ENCODE assay signal across 8 mouse cellular contexts in genomic region chr4:116993672-116994621, GRCm38 (mm10). TPM values are rescaled to one million over a fixed set of nuclear protein-coding genes. Genes with fewer than 3 reads are reported as not detected.
DNase-seq lines count a peak whose midpoint lies in the region; ATAC-seq lines count a peak whose summit lies in the region.

Gene Urod (minus strand): TSS chr4:116994413.

- H3K9ac ChIP-seq in heart, embryonic 14.5 days (ENCODE audit: low read length), result peak within 1 kb of the TSS; percentile 87
- peak within 1 kb of the TSS; percentile 97 for H3K9ac ChIP-seq in liver, embryonic 13.5 days
- peak within 1 kb of the TSS; percentile 77 for H3K9ac ChIP-seq in stomach, embryonic 16.5 days (ENCODE audit: low read length)

- no peak within 1 kb of the TSS; the same call in 1 of the 2 replicates for H3K27ac ChIP-seq in brown adipose tissue, adult 24 weeks (replicated peaks; ENCODE audit: low read depth, low read length)
- peak within 1 kb of the TSS in 1 of 2 experiments; percentile 80; a peak in 2 of 4 replicates for H3K27ac ChIP-seq in heart, embryonic 14.5 days (replicated peaks in 1 of 2; ENCODE audit: control insufficient read depth in 1 of 2, insufficient read depth in 1 of 2, low read depth in 2 of 2, low read length in 2 of 2)
- peak within 1 kb of the TSS; percentile 99 for H3K27ac ChIP-seq in liver, embryonic 13.5 days
- peak within 1 kb of the TSS; percentile 44 for H3K27ac ChIP-seq in stomach, embryonic 16.5 days (ENCODE audit: low read length)

- H3K4me1 ChIP-seq in brown adipose tissue, adult 24 weeks (ENCODE audit: control insufficient read depth, insufficient read depth, insufficient read length, low read length), result peaks cover 4% of the 10 kb centered on the region; the same call in 1 of the 2 replicates
- H3K4me1 ChIP-seq in heart, embryonic 14.5 days (ENCODE audit: control insufficient read depth in 2 of 2, insufficient read depth in 2 of 2, low read length in 2 of 2), result peaks cover 6 to 21% of the 10 kb centered on the region in 2 experiments
- peaks cover 57% of the 10 kb centered on the region for H3K4me1 ChIP-seq in liver, embryonic 13.5 days (replicated peaks)
- H3K4me1 ChIP-seq in stomach, embryonic 16.5 days (ENCODE audit: control insufficient read depth, insufficient read depth, low read length), result peaks cover 19% of the 10 kb centered on the region

- WGBS in heart, embryonic 14.5 days, result under 1% methylated on average over 38 of the region's 38 CpGs
- WGBS in liver, embryonic 13.5 days (ENCODE audit: insufficient replicate concordance), result under 1% methylated on average over 38 of the region's 38 CpGs
- under 1% methylated on average over 38 of the region's 38 CpGs for WGBS in stomach, embryonic 16.5 days

- peak; percentile 92 for ATAC-seq in heart, embryonic 14.5 days (ENCODE audit: insufficient number of reproducible peaks, insufficient read depth, low FRiP score, low read depth)
- peak; percentile 91 for ATAC-seq in liver, embryonic 13.5 days (ENCODE audit: low read depth)
- ATAC-seq in stomach, embryonic 16.5 days (ENCODE audit: insufficient read depth, low FRiP score), result peak; percentile 97

- H3K27me3 ChIP-seq in heart, embryonic 14.5 days (ENCODE audit: control insufficient read depth, insufficient read depth, low read length), result no peaks in the 10 kb centered on the region
- no peaks in the 10 kb centered on the region for H3K27me3 ChIP-seq in liver, embryonic 13.5 days
- H3K27me3 ChIP-seq in stomach, embryonic 16.5 days (ENCODE audit: control insufficient read depth, insufficient read depth, low read length), result no peaks in the 10 kb centered on the region

- DNase-seq in CD4-positive, CD25-positive, alpha-beta regulatory T cell, adult 2 months (ENCODE audit: low read depth, low spot score), result peak; percentile 96
- DNase-seq in fibroblast of lung, adult 2 months (ENCODE audit: low read depth), result peak; percentile 69
- peak; percentile 97 for DNase-seq in kidney, postnatal 14 days
- peak; percentile 94 for DNase-seq in liver, embryonic 13.5 days
- DNase-seq in neural tube, embryonic 10.5 days (ENCODE audit: extremely low spot score, low spot score), result peak; percentile 93

- H3K36me3 ChIP-seq in heart, embryonic 14.5 days (ENCODE audit: control insufficient read depth, insufficient read depth, low read length), result peaks cover 26% of the 10 kb centered on the region
- peaks cover 52% of the 10 kb centered on the region for H3K36me3 ChIP-seq in liver, embryonic 13.5 days
- no peaks in the 10 kb centered on the region for H3K36me3 ChIP-seq in stomach, embryonic 16.5 days (ENCODE audit: control insufficient read depth, insufficient read depth, low read length)

- H3K4me3 ChIP-seq in brown adipose tissue, adult 24 weeks (ENCODE audit: insufficient read depth, low read depth, low read length), result peak within 1 kb of the TSS; percentile 89
- H3K4me3 ChIP-seq in heart, embryonic 14.5 days (ENCODE audit: control insufficient read depth in 1 of 2, insufficient read depth in 1 of 2, low read depth in 1 of 2, low read length in 2 of 2), result peak within 1 kb of the TSS; percentile 90 to 94
- H3K4me3 ChIP-seq in liver, embryonic 13.5 days (replicated peaks), result peak within 1 kb of the TSS; percentile 99
- H3K4me3 ChIP-seq in stomach, embryonic 16.5 days (replicated peaks; ENCODE audit: low read length), result peak within 1 kb of the TSS; percentile 68

- H3K9me3 ChIP-seq in heart, embryonic 14.5 days (ENCODE audit: control insufficient read depth, low read length), result no peaks in the 10 kb centered on the region
- no peaks in the 10 kb centered on the region for H3K9me3 ChIP-seq in liver, embryonic 13.5 days (replicated peaks)
- no peaks in the 10 kb centered on the region for H3K9me3 ChIP-seq in stomach, embryonic 16.5 days (replicated peaks; ENCODE audit: control insufficient read depth, low read length)

- peak within 1 kb of the TSS; percentile 88 for H3K4me2 ChIP-seq in heart, embryonic 14.5 days (ENCODE audit: low read length)
- peak within 1 kb of the TSS; percentile 92 for H3K4me2 ChIP-seq in liver, embryonic 13.5 days
- peak within 1 kb of the TSS; percentile 96 for H3K4me2 ChIP-seq in stomach, embryonic 16.5 days (ENCODE audit: low read depth, low read length)

RNA-seq across cellular contexts. Expression of gene Urod, which starts in this region (rescaled TPM):
- polyA plus RNA-seq in brown adipose tissue, adult 24 weeks (2012; ENCODE audit: insufficient read depth, insufficient read length, missing spikeins), result 97.3 and 145 TPM in 2 replicates
- polyA plus RNA-seq in heart, embryonic 14.5 days (2014; fragmentation: Nextera tagmentation; extraction: Ambion mirVana), result 90.5 and 94.6 TPM in 2 replicates
- 558 and 568 TPM in 2 replicates for polyA plus RNA-seq in liver, embryonic 13.5 days (2015; fragmentation: Nextera tagmentation; extraction: Ambion mirVana)
- 77.5 and 84.2 TPM in 2 replicates for polyA plus RNA-seq in stomach, embryonic 16.5 days (2015; fragmentation: Nextera tagmentation; extraction: Ambion mirVana)
